In the genomic region with DNA sequence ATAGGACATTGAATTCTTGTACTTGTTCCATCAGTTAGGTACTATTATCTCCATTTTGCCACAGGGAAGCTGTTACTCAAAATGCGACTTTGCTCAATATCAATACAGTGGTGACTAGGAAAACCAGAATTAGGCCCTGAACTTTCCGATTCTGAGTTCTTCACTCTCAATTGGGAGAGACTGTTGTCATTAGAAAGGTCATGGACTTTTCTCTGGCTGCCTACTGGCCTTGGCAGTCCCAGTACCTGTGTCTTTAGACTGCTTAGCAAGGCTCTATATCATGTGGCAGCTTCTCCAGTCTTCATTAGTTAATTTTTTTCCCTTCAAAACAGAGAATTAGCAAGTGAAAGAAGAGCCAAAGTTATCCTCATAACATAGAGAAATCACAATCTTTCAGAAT, we compare ENCODE assay signal across 20 mouse cellular contexts.
DNase-seq lines count a peak whose midpoint lies in the region; ATAC-seq and TF ChIP-seq lines count a peak whose summit lies in the region.
"Had no signal": no experiment of that assay in that cellular context is flagged by ENCODE, and none has a peak within 500 bp of the region (broad histone marks: within the 10 kb centered on the region; RNA-seq: fewer than 3 reads in every experiment).

No protein-coding gene starts in this region.

- no peaks in the 10 kb centered on the region for H3K36me3 ChIP-seq in liver, adult 2 months (ENCODE audit: control insufficient read depth, insufficient read depth, low read length)
- H3K36me3 ChIP-seq in liver, embryonic 11.5 days (ENCODE audit: control insufficient read depth, insufficient read depth, low read length): no peaks in the 10 kb centered on the region
- no peaks in the 10 kb centered on the region for H3K36me3 ChIP-seq in midbrain, embryonic 11.5 days (ENCODE audit: control insufficient read depth, insufficient read depth, low read length)
- H3K36me3 ChIP-seq in midbrain, embryonic 16.5 days (ENCODE audit: control insufficient read depth, insufficient read depth, low read length): no peaks in the 10 kb centered on the region
- H3K36me3 ChIP-seq: G1E had no signal

- no peaks in the 10 kb centered on the region; the same call in 1 of the 2 replicates for H3K4me1 ChIP-seq in liver, adult 2 months (ENCODE audit: control insufficient read depth, insufficient read depth, low read length)
- H3K4me1 ChIP-seq in liver, embryonic 11.5 days (replicated peaks; ENCODE audit: control insufficient read depth, insufficient read depth, low read length): no peaks in the 10 kb centered on the region
- H3K4me1 ChIP-seq in midbrain, embryonic 11.5 days (ENCODE audit: control insufficient read depth, insufficient read depth, low read length): no peaks in the 10 kb centered on the region
- no peaks in the 10 kb centered on the region for H3K4me1 ChIP-seq in midbrain, embryonic 16.5 days (ENCODE audit: control insufficient read depth, insufficient read depth, low read length)

- ATAC-seq in liver, embryonic 11.5 days (replicated peaks; ENCODE audit: low FRiP score): no peak
- ATAC-seq in midbrain, embryonic 11.5 days (ENCODE audit: low FRiP score): no peak
- ATAC-seq in midbrain, embryonic 16.5 days: no peak
- ATAC-seq: activated CD4-positive, CD25-positive, alpha-beta regulatory T cell, adult 4 months; CD4-positive, CD25-positive, alpha-beta regulatory T cell, adult 4 months; Patski had no signal

- TF ChIP-seq POLR2A in liver, adult 2 months (IDR thresholded peaks at IDR 0.05; ENCODE audit: extremely low read depth, insufficient read depth, low read length): no peak

- no peaks in the 10 kb centered on the region for H3K27me3 ChIP-seq in liver, adult 2 months (ENCODE audit: control insufficient read depth, insufficient read depth, low read length)
- H3K27me3 ChIP-seq in liver, embryonic 11.5 days (replicated peaks; ENCODE audit: control insufficient read depth, insufficient read depth, low read length): no peaks in the 10 kb centered on the region
- no peaks in the 10 kb centered on the region for H3K27me3 ChIP-seq in midbrain, embryonic 11.5 days (ENCODE audit: control insufficient read depth, insufficient read depth, low read length)
- no peaks in the 10 kb centered on the region for H3K27me3 ChIP-seq in midbrain, embryonic 16.5 days (ENCODE audit: control insufficient read depth, insufficient read depth, low read depth, low read length)
- H3K27me3 ChIP-seq: CH12.LX, Patski had no signal

- no peak overlapping the region for H3K27ac ChIP-seq in liver, adult 2 months (replicated peaks; ENCODE audit: insufficient read depth, low read depth, low read length)
- no peak overlapping the region for H3K27ac ChIP-seq in liver, embryonic 11.5 days (ENCODE audit: low read depth, low read length)
- H3K27ac ChIP-seq in midbrain, embryonic 11.5 days (ENCODE audit: low read depth, low read length): no peak overlapping the region
- H3K27ac ChIP-seq in midbrain, embryonic 16.5 days (ENCODE audit: low read length): no peak overlapping the region

- no peak overlapping the region for H3K4me3 ChIP-seq in liver, adult 2 months (ENCODE audit: insufficient read depth, low read depth, low read length)
- H3K4me3 ChIP-seq in liver, embryonic 11.5 days (ENCODE audit: low read depth, low read length): no peak overlapping the region
- H3K4me3 ChIP-seq in midbrain, embryonic 11.5 days (ENCODE audit: low read depth, low read length): no peak overlapping the region
- H3K4me3 ChIP-seq in midbrain, embryonic 16.5 days (ENCODE audit: low read depth, low read length): no peak overlapping the region

- H3K9ac ChIP-seq in liver, adult 2 months (ENCODE audit: low read depth, low read length): no peak overlapping the region
- no peak overlapping the region for H3K9ac ChIP-seq in liver, embryonic 11.5 days (ENCODE audit: low read depth, low read length)
- no peak overlapping the region for H3K9ac ChIP-seq in midbrain, embryonic 11.5 days (ENCODE audit: low read length)
- no peak overlapping the region for H3K9ac ChIP-seq in midbrain, embryonic 16.5 days (ENCODE audit: low read depth, low read length)

- TF ChIP-seq CTCF in liver, adult 2 months (IDR thresholded peaks at IDR 0.05; ENCODE audit: low read depth, low read length): no peak

- WGBS in liver, adult 2 months: 40% methylated on average over 2 of the region's 2 CpGs
- whole genome bisulfite sequencing in liver, embryonic 11.5 days: 91% methylated on average over 2 of the region's 2 CpGs
- 96% methylated on average over 2 of the region's 2 CpGs for WGBS in midbrain, embryonic 11.5 days
- WGBS in midbrain, embryonic 16.5 days: 93% methylated on average over 2 of the region's 2 CpGs

- DNase-seq in adrenal gland, adult 2 months: peak; percentile 41
- no peak for DNase-seq in adrenal gland, postnatal 14 days
- peak; percentile 53 for DNase-seq in liver, adult 2 months (ENCODE audit: extremely low read depth, low read depth, low spot score)
- no peak for DNase-seq in liver, embryonic 11.5 days (ENCODE audit: low spot score)
- DNase-seq in midbrain, embryonic 11.5 days (ENCODE audit: low spot score, missing footprints): peak; percentile 4
- DNase-seq: adrenal gland, adult 8-10 months; adrenal gland, postnatal 10 days; adrenal gland, postnatal 25 days; B cell, adult 2 months; cerebellum, adult 11 months; cerebellum, adult 11-12 months; cerebellum, adult 18-20 months; cerebellum, adult 2 months; cerebellum, adult 8-10 months had no signal

- no peaks in the 10 kb centered on the region for H3K79me2 ChIP-seq in liver, adult 2 months (ENCODE audit: control insufficient read depth, insufficient read depth, low read length)

- H3K4me2 ChIP-seq in liver, embryonic 11.5 days: no peak overlapping the region
- no peak overlapping the region for H3K4me2 ChIP-seq in midbrain, embryonic 11.5 days
- no peak overlapping the region for H3K4me2 ChIP-seq in midbrain, embryonic 16.5 days (ENCODE audit: low read length)

- H3K9me3 ChIP-seq in liver, embryonic 11.5 days (ENCODE audit: control insufficient read depth, low read length): no peaks in the 10 kb centered on the region
- H3K9me3 ChIP-seq in midbrain, embryonic 11.5 days (ENCODE audit: control insufficient read depth, low read length): no peaks in the 10 kb centered on the region
- no peaks in the 10 kb centered on the region for H3K9me3 ChIP-seq in midbrain, embryonic 16.5 days (replicated peaks; ENCODE audit: control insufficient read depth, low read length, poor library complexity, severe bottlenecking)
- H3K9me3 ChIP-seq: G1E had no signal

Comparison
In these comparisons a context has a peak if more than half of its experiments do, and no peak if none do; other contexts are left out.
1. DNase-seq: peak in adrenal gland, adult 2 months (single experiment), liver, adult 2 months (single experiment) and midbrain, embryonic 11.5 days (single experiment); none in adrenal gland, postnatal 14 days (single experiment) and liver, embryonic 11.5 days (single experiment).